Mouse (Mus musculus): ENCODE data around the gene Usp37. TPM values are rescaled to one million over a fixed set of nuclear protein-coding genes. Genes with fewer than 3 reads are reported as not detected.
"Not testable (repeated sequence)": the region's sequence is repeated elsewhere in the genome, so short reads cannot be mapped to it uniquely, and the experiment has no call there.

Gene Usp37
- polyA plus RNA-seq, 1 experiment from 2014 or later: 33.2 TPM

DNA sequence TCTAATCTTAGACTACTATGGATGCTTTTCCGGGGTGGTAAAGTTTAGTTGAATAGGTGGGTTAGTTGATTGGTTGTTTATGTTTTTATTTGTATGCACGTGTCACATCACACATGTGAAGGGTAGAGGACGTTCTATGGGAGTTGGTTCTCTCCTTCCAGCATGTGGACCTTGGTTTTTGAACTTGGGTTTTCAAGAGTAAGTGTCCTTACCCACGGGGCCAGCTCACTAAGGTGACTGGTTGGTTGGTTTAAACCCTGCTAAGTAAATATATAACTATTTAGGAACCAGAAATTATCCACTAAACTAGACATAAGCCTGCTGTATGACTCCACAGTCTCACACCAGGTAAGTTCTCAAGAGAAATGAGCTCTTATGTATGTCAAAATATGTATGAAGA, 19.3 kb downstream of the Usp37 start:
- no peak for ATAC-seq (replicated peaks; ENCODE audit: low FRiP score)
- Histone ChIP-seq H3K9me3 (replicated peaks) (no peaks in the 10 kb centered on the region), H3K27me3 (no peaks in the 10 kb centered on the region), H3K36me3 (peaks cover 93% of the 10 kb centered on the region), H3K9ac (no peak overlapping the region), H3K4me3 (replicated peaks) (no peak overlapping the region), H3K4me1 (no peaks in the 10 kb centered on the region), H3K27ac (no peak overlapping the region), H3K4me2 (no peak overlapping the region)
- WGBS: 93% methylated on average over 4 of the region's 4 CpGs

DNA sequence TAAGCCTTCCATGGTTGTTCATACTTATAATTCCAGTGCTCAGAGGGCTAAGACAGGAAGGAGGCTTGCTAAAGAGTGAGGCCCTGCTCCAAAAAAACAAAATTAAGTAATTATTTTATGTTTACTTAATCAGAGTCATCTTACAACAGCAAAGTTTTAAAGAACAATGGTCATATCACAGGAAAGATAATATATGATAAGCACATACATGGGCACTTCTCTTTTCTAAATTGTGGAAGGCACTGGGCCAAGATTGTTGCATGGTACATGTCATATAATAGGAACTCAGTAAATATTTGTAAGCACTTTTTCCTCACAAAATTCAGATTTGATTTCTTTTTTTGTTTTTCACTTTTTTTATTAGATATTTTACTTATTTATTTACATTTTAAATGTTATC, 24.2 kb downstream of the Usp37 start:
- Histone ChIP-seq H3K4me1 (no peaks in the 10 kb centered on the region), H3K4me2 (no peak overlapping the region), H3K4me3 (replicated peaks) (no peak overlapping the region), H3K36me3 (peaks cover 73% of the 10 kb centered on the region), H3K9me3 (replicated peaks) (no peaks in the 10 kb centered on the region), H3K27me3 (no peaks in the 10 kb centered on the region), H3K27ac (no peak overlapping the region), H3K9ac (no peak overlapping the region)
- ATAC-seq (replicated peaks; ENCODE audit: low FRiP score): no peak

DNA sequence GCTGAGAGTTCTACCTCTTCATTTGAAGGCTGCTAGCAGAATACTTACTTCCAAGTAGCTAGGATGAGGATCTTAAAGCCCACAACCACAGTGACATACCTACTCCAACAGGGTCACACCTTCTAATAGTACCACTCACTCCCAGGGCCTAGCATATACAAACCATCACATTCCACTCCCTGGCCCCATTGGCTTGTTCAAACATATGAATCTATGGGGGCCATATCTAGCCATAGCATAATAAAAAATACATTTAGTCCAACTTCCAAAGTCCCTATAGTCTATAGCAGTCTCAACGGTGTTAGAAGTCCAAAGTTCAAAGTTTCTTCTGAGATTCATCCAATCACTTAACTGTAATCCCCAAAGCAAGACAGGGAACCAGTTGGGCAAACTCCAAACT, 31.1 kb downstream of the Usp37 start:
- not testable (repeated sequence) for H3K9ac ChIP-seq; ATAC-seq (replicated peaks; ENCODE audit: low FRiP score); H3K9me3 ChIP-seq (replicated peaks); H3K27me3 ChIP-seq; H3K27ac ChIP-seq; H3K4me2 ChIP-seq; H3K4me3 ChIP-seq (replicated peaks)
- peaks cover 13% of the 10 kb centered on the region for H3K4me1 ChIP-seq
- H3K36me3 ChIP-seq: peaks cover 46% of the 10 kb centered on the region
- 96% methylated on average over 1 of the region's 1 CpGs for WGBS

DNA sequence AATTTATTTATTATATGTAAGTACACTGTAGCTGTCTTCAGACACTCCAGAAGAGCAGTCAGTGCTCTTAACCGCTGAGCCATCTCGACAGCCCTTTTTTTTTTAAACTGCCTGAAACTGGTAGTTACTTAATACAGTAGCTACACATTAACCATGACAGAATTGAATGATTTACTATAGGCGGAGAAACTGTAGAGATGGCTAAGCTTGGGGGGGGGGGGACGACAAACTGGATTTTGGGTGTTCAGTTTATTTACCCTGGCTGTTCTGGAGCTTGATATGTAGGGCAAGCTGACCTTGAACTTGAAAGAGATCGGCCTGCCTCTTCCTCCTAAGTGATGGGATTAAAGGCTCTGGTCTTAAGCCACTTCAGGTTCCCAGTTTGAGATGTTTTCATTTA, 32.8 kb downstream of the Usp37 start:
- H3K27me3 ChIP-seq: no peaks in the 10 kb centered on the region
- H3K4me1 ChIP-seq: peaks cover 25% of the 10 kb centered on the region
- ATAC-seq (replicated peaks; ENCODE audit: low FRiP score): no peak
- no peak overlapping the region for H3K27ac ChIP-seq
- H3K9me3 ChIP-seq (replicated peaks): no peaks in the 10 kb centered on the region
- no peak overlapping the region for H3K4me2 ChIP-seq
- peaks cover 42% of the 10 kb centered on the region for H3K36me3 ChIP-seq
- whole genome bisulfite sequencing: 90% methylated on average over 5 of the region's 5 CpGs
- H3K9ac ChIP-seq: no peak overlapping the region
- no peak overlapping the region for H3K4me3 ChIP-seq (replicated peaks)

DNA sequence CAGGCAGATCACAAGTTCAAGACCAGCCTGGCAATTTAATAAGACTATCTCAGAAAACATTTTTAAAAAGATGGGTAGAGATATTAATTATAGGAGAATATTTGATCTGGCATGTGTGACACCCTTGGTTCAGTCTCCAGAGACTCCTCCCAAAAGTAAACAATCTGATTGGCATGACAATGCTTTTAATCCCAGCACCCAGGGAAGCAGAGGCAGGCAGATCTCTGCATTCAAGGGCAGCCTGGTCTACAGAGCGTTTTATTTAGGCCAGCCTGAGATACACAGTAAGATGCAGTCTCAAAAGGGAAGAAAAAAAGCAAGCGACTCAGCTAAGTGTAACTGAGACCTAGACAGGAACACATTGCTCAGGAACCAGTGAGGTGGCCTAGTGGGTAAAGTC, 36.3 kb downstream of the Usp37 start:
- WGBS: 98% methylated on average over 2 of the region's 2 CpGs
- H3K36me3 ChIP-seq: peaks cover 17% of the 10 kb centered on the region
- H3K9me3 ChIP-seq (replicated peaks): no peaks in the 10 kb centered on the region
- H3K27ac ChIP-seq: no peak overlapping the region
- peak overlapping the region; percentile 96 for H3K4me3 ChIP-seq (replicated peaks)
- H3K27me3 ChIP-seq: no peaks in the 10 kb centered on the region
- H3K4me1 ChIP-seq: peaks cover 32% of the 10 kb centered on the region
- no peak for ATAC-seq (replicated peaks; ENCODE audit: low FRiP score)
- 0 out of 2 replicates have a peak overlapping the region, but pooled peaks have one; percentile 93 for H3K9ac ChIP-seq
- peak overlapping the region; percentile 75 for H3K4me2 ChIP-seq

DNA sequence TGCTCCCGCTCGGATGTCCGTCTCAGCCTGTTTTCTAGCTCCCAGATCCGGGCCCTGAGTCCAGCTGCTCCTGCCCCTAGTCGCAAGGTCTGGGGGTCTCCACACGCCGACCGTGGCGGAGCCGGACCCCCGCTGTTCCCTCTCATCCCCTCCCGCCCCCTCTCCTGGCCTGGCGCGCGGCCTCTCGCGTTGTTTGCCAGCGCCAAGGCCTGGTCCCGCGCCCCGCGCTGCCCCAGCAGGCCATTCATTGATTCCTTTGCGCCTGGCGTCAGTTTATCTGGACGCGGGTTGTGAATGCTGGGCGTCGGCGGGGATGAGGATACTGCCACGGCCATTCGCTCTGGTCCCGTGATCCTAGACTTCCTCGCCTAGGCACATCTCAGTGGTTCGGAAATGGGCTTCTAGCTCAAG, 37.6 kb downstream of the Usp37 start:
- WGBS: under 1% methylated on average over 34 of the region's 34 CpGs
- H3K4me2 ChIP-seq: peak overlapping the region; percentile 75
- H3K36me3 ChIP-seq: peaks cover 11% of the 10 kb centered on the region
- peak overlapping the region; percentile 96 for H3K4me3 ChIP-seq (replicated peaks)
- H3K27ac ChIP-seq: peak overlapping the region; percentile 98
- peaks cover 32% of the 10 kb centered on the region for H3K4me1 ChIP-seq
- no peak; the same call in none of the 2 replicates for ATAC-seq (replicated peaks; ENCODE audit: low FRiP score)
- peak overlapping the region; percentile 93 for H3K9ac ChIP-seq
- no peaks in the 10 kb centered on the region for H3K27me3 ChIP-seq
- H3K9me3 ChIP-seq (replicated peaks): no peaks in the 10 kb centered on the region

DNA sequence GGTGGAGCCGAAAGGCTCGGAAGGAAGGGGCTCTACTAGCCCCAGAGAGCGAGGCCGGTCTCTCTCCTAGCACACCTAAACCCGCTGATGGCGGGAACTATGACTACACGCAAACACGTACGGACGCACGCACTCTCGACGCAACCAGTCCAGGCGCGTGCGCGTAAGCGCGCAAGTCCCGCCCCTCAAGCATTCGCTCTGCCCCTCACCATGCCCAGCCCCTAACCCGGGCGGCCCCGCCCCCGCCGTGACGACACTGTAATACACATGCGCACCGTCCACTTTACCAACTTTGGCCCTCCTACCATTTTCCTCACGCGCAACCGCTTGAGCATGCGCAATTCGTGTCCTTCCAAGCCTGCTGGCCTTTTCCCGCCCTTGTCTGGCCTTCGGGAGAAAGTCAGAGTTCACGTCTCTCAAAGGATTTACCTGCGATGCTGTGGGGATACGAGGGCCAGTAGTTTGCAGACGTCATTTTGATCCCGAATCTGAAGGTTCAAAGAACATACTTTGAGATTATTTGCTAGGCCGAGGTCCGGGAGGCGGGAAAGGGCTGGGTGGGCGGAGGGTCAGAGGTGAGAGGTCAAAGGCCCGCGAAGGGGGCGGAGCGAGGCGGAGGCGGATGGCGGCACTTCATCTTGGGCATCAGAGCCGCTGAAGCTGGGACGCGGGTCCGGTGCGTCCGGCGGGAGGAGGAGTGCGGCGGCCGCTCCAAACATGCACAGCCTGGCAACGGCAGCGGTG, 38.2 kb downstream of the Usp37 start, which contains the start of gene Cnot9:
Cnot9 (plus strand) TSS at position 338 of the 744 bp plus-strand sequence.
- WGBS: under 1% methylated on average over 63 of the region's 64 CpGs

DNA sequence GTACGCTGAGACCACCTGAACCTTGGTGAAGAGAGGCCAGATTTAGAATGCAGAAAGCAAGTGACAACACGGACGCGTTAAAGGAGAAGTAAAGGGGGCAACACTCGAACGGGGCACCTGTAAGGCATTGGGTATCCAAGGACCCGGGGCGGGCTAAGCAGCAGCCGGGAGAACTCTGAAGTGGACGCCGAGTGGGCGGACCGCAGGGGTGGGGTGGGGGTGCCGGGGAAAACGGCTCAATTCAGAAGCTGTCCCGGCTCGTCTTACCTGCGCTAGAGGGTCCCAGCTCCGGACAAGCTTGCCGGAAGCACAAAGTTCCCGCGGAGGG, 38.7 kb downstream of the Usp37 start:
- peaks cover 11% of the 10 kb centered on the region for H3K36me3 ChIP-seq
- H3K9ac ChIP-seq: peak overlapping the region; percentile 84
- no peaks in the 10 kb centered on the region for H3K27me3 ChIP-seq
- peak overlapping the region; percentile 96 for H3K4me3 ChIP-seq (replicated peaks)
- H3K4me2 ChIP-seq: peak overlapping the region; percentile 79
- no peak for ATAC-seq (replicated peaks; ENCODE audit: low FRiP score)
- WGBS: under 1% methylated on average over 22 of the region's 22 CpGs
- H3K4me1 ChIP-seq: peaks cover 32% of the 10 kb centered on the region
- H3K27ac ChIP-seq: peak overlapping the region; percentile 81
- no peaks in the 10 kb centered on the region for H3K9me3 ChIP-seq (replicated peaks)

More for the DNA sequence above, 38.2 kb downstream of the Usp37 start, which contains the start of gene Cnot9:
- Histone ChIP-seq H3K4me1 (peaks cover 32% of the 10 kb centered on the region), H3K9me3 (replicated peaks) (no peaks in the 10 kb centered on the region), H3K4me2 (peak within 1 kb of the TSS; percentile 79), H3K9ac (peak within 1 kb of the TSS; percentile 93), H3K27me3 (no peaks in the 10 kb centered on the region), H3K27ac (peak within 1 kb of the TSS; percentile 98), H3K4me3 (replicated peaks) (peak within 1 kb of the TSS; percentile 96), H3K36me3 (peaks cover 11% of the 10 kb centered on the region)
- ATAC-seq (replicated peaks; ENCODE audit: low FRiP score): peak; percentile 99

DNA sequence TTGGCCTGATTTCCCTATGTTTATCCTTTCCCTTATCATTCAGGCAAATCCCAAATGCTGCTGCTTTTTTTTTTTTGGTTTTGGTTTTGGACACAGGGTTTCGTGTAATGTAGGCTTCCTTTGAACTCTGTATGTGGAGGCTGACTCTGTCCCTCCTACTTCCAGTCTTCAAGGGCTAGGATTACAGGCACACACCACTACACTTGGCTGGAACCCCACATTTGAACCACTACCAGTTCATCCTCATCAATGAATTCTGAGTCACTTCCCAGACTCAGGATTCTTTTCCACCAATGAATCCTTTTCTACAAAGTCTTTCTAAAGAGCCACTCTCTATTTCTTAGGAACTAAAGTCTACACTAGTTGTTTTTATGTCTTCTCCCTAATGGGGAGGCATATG, 43.0 kb downstream of the Usp37 start:
- H3K9ac ChIP-seq: no peak overlapping the region
- H3K4me2 ChIP-seq: no peak overlapping the region
- H3K4me1 ChIP-seq: peaks cover 7% of the 10 kb centered on the region
- no peak overlapping the region for H3K27ac ChIP-seq
- no peak for ATAC-seq (replicated peaks; ENCODE audit: low FRiP score)
- no peak overlapping the region for H3K4me3 ChIP-seq (replicated peaks)
- no peaks in the 10 kb centered on the region for H3K9me3 ChIP-seq (replicated peaks)
- H3K27me3 ChIP-seq: no peaks in the 10 kb centered on the region
- H3K36me3 ChIP-seq: peaks cover 18% of the 10 kb centered on the region
- 55% methylated on average over 1 of the region's 1 CpGs for WGBS

DNA sequence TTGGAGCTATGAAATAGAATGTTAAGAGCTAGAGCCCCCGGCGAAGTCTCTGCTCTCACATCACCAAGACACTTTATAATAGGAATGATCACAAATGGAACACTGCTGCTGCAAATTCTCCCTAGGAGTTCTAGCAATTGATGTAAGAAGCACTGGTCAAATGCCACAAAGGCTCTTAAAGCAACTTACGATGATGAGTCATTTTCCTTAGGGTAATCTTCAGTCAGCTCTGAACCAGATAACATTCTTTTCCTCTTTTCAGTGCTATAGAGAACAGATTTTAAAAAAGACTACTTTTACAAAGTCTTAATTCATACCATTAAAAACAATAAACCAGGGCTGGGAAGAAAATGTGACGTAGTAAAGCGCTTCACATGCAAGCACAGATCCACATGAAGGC, 58.3 kb downstream of the Usp37 start:
- H3K4me1 ChIP-seq: no peaks in the 10 kb centered on the region
- 95% methylated on average over 5 of the region's 5 CpGs for WGBS
- H3K27ac ChIP-seq: no peak overlapping the region
- H3K36me3 ChIP-seq: peaks cover 88% of the 10 kb centered on the region
- no peaks in the 10 kb centered on the region for H3K9me3 ChIP-seq (replicated peaks)
- H3K4me2 ChIP-seq: no peak overlapping the region
- no peak overlapping the region for H3K4me3 ChIP-seq (replicated peaks)
- H3K27me3 ChIP-seq: no peaks in the 10 kb centered on the region
- H3K9ac ChIP-seq: no peak overlapping the region
- ATAC-seq (replicated peaks; ENCODE audit: low FRiP score): no peak

DNA sequence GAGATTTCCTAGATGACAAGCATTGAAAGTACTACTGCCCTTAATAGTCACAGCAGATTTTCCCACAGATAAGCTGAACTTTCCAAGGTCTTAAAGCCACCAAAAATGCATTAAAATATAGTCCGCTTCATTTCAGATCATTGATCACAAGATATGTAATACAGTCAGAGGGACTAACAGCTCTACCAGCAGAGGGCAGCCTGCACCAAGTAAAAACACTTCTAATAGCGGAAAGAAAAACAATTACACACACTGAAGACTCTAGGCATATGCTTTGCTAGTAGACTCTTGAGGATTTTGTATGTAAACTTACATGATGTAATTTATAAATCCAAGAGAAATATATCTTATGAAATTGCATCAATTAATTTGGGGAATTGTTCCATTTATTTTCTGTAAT, 83.8 kb downstream of the Usp37 start:
- H3K9ac ChIP-seq: no peak overlapping the region

DNA sequence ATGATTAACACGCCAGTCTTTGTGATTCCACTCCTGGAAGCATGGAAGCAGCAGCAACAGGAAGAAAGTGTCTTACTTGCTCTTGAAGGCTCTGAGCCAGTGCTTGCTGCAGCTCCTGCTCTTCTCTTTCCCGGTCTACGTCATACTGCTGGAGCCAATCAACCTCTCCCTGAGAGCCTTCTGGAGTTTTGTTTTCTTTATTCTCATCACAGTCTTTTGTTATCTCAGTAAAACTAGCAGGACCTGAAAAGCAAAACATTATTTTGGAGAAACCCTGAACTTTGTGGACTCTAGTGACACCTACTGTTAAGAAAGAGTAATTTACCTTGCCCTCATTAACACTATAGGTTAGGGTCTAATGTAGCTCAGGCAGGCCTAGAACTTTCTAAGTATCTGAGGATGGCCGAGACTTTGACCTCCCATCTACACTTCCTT, 91.5 kb downstream of the Usp37 start:
- H3K9ac ChIP-seq: no peak overlapping the region
- H3K4me3 ChIP-seq (replicated peaks): no peak overlapping the region
- no peaks in the 10 kb centered on the region for H3K27me3 ChIP-seq
- H3K36me3 ChIP-seq: peaks cover 85% of the 10 kb centered on the region
- WGBS: 40% methylated on average over 4 of the region's 4 CpGs
- peaks cover 2% of the 10 kb centered on the region; the same call in 1 of the 2 replicates for H3K4me1 ChIP-seq
- no peak overlapping the region for H3K4me2 ChIP-seq
- no peaks in the 10 kb centered on the region for H3K9me3 ChIP-seq (replicated peaks)
- peak; percentile 64 for ATAC-seq (replicated peaks; ENCODE audit: low FRiP score)
- peak overlapping the region; percentile 68 for H3K27ac ChIP-seq

More for the DNA sequence above, 83.8 kb downstream of the Usp37 start:
- Histone ChIP-seq H3K27me3 (no peaks in the 10 kb centered on the region), H3K27ac (no peak overlapping the region), H3K36me3 (peaks cover 69% of the 10 kb centered on the region), H3K4me1 (no peaks in the 10 kb centered on the region), H3K9me3 (replicated peaks) (no peaks in the 10 kb centered on the region), H3K4me3 (replicated peaks) (no peak overlapping the region), H3K4me2 (no peak overlapping the region)
- no peak for ATAC-seq (replicated peaks; ENCODE audit: low FRiP score)
- 70% methylated on average over 2 of the region's 2 CpGs for WGBS

DNA sequence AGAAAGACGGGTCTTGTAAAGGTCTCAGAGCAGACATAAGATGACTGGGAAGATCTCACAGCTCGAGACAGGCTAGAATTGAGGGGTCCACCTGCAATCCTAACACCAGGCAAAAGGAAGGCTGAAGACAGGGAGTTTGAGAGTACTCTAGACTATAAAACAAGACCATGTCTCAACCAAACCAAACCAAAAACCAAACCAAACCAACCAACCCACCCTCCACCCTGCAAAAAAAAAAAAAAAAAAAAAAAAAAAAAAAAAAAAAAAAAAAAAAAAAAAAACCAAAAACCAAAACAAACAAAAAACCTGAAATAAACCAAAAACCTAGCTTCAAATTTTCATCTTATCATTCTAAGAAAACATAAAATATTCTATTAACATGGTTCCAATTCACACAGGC, 99.5 kb downstream of the Usp37 start:
- 84% methylated on average over 2 of the region's 2 CpGs for WGBS
- peaks cover 86% of the 10 kb centered on the region for H3K36me3 ChIP-seq

More for the DNA sequence above, 99.5 kb downstream of the Usp37 start:
- H3K27me3 ChIP-seq: no peaks in the 10 kb centered on the region
- H3K27ac ChIP-seq: no peak overlapping the region
- no peaks in the 10 kb centered on the region for H3K4me1 ChIP-seq
- H3K9me3 ChIP-seq (replicated peaks): no peaks in the 10 kb centered on the region
- H3K4me3 ChIP-seq (replicated peaks): no peak overlapping the region
- no peak overlapping the region for H3K9ac ChIP-seq
- H3K4me2 ChIP-seq: no peak overlapping the region
- ATAC-seq (replicated peaks; ENCODE audit: low FRiP score): no peak

All from kidney, embryonic 15.5 days (tissue).